Mouse (Mus musculus) C2C12 (cell line): ENCODE results near the gene Mapk11. TPM values are rescaled to one million over a fixed set of nuclear protein-coding genes. Genes with fewer than 3 reads are reported as not detected.

Experiments
- H3K27me3 ChIP-seq: one replicate; pipeline ENCODE4 v1.6.1; 2011; ENCODE audit not compliant: control insufficient read depth, insufficient read depth, insufficient read length
- H3K36me3 ChIP-seq: one replicate; pipeline ENCODE4 v1.6.1; 2011; ENCODE audit not compliant: control insufficient read depth, insufficient read depth
- H3K4me3 ChIP-seq: one replicate; pipeline ENCODE4 v1.5.1; 2011; ENCODE audit warnings: mild to moderate bottlenecking, control low read depth; ENCODE audit not compliant: poor library complexity, insufficient read depth, severe bottlenecking
- H3K79me2 ChIP-seq: one replicate; pipeline ENCODE4 v1.6.1; 2011; ENCODE audit not compliant: control insufficient read depth, insufficient read depth
- H3K79me3 ChIP-seq: one replicate; pipeline ENCODE4 v1.6.1; 2011; ENCODE audit warnings: low read depth, control low read depth
- H3ac ChIP-seq: one replicate; pipeline ENCODE3; 2011; ENCODE audit warnings: low read depth; ENCODE audit not compliant: control insufficient read depth, insufficient read length
- CEBPB ChIP-seq: IDR thresholded peaks from one replicate; pipeline ENCODE4 v1.6.1; 2011; ENCODE audit warnings: low read depth, mild to moderate bottlenecking, control low read depth, moderate library complexity
- CTCF ChIP-seq: IDR thresholded peaks from one replicate; pipeline ENCODE4 v1.5.1; 2011; ENCODE audit not compliant: control insufficient read depth, insufficient read depth, insufficient read length
- FOSL1 ChIP-seq: IDR thresholded peaks from one replicate; pipeline ENCODE4 v1.8.0; 2011; ENCODE audit warnings: mild to moderate bottlenecking, low read length; ENCODE audit not compliant: poor library complexity, insufficient read depth, severe bottlenecking
- MAX ChIP-seq: IDR thresholded peaks from one replicate; pipeline ENCODE4 v1.6.1; 2011; ENCODE audit warnings: mild to moderate bottlenecking, control low read depth
- MYOD1 ChIP-seq: IDR thresholded peaks from one replicate; pipeline ENCODE4 v1.6.1; 2011; ENCODE audit warnings: low read depth; ENCODE audit not compliant: control insufficient read depth, insufficient read length
- MYOG ChIP-seq: IDR thresholded peaks from one replicate; pipeline ENCODE4 v1.6.1; 2011; ENCODE audit not compliant: control insufficient read depth, insufficient read length; ENCODE audit errors: extremely low read depth
- USF1 ChIP-seq: IDR thresholded peaks from one replicate; pipeline ENCODE4 v1.6.1; 2011; ENCODE audit warnings: low read depth, mild to moderate bottlenecking, control low read depth, moderate library complexity
- polyA plus RNA-seq: library from polyadenylated mRNA; unstranded; fragments of >200 nt; fragmentation: generic; extraction: Trizol; gene quantifications from one replicate; pipeline ENCODE4 v1.2.1, GENCODE M21; 2012; ENCODE audit warnings: missing spikeins

Gene Mapk11
- polyA plus RNA-seq, 1 experiment, result 14.9 TPM

- Histone ChIP-seq H3K4me3 (no peak overlapping the region), H3K27me3 (no peaks in the 10 kb centered on the region), H3K79me2 (peaks cover 73% of the 10 kb centered on the region), H3ac (no peak overlapping the region), H3K36me3 (peaks cover 78% of the 10 kb centered on the region), H3K79me3 (peaks cover 52% of the 10 kb centered on the region)
- no peak for TF ChIP-seq CTCF
Measured at GRCm38 (mm10) chr15:89118007-89118406, 31.4 kb downstream of the Mapk11 start.

GRCm38 (mm10) chr15:89110147-89110546, 39.3 kb downstream of the Mapk11 start:
- H3K79me3 ChIP-seq, result no peaks in the 10 kb centered on the region
- H3ac ChIP-seq, result no peak overlapping the region
- no peaks in the 10 kb centered on the region for H3K27me3 ChIP-seq
- no peaks in the 10 kb centered on the region for H3K79me2 ChIP-seq
- H3K4me3 ChIP-seq, result no peak overlapping the region
- TF ChIP-seq MAX, result no peak
- peak; percentile 54 for TF ChIP-seq CTCF
- H3K36me3 ChIP-seq, result peaks cover 96% of the 10 kb centered on the region

- Histone ChIP-seq H3K27me3 (no peaks in the 10 kb centered on the region), H3K79me2 (no peaks in the 10 kb centered on the region), H3K36me3 (peaks cover 96% of the 10 kb centered on the region), H3K4me3 (no peak overlapping the region), H3K79me3 (no peaks in the 10 kb centered on the region), H3ac (no peak overlapping the region)
- no peak for TF ChIP-seq MYOD1
Measured at GRCm38 (mm10) chr15:89106976-89107375, 42.5 kb downstream of the Mapk11 start.

- Histone ChIP-seq H3K4me3 (no peak overlapping the region), H3K79me2 (no peaks in the 10 kb centered on the region), H3K36me3 (peaks cover 96% of the 10 kb centered on the region), H3ac (no peak overlapping the region), H3K79me3 (no peaks in the 10 kb centered on the region), H3K27me3 (no peaks in the 10 kb centered on the region)
- no peak for TF ChIP-seq CEBPB
- no peak for TF ChIP-seq CTCF
- TF ChIP-seq MAX, result no peak
- TF ChIP-seq FOSL1, result no peak
- TF ChIP-seq USF1, result no peak
Measured at GRCm38 (mm10) chr15:89106073-89106472, 43.4 kb downstream of the Mapk11 start.

GRCm38 (mm10) chr15:89104425-89104824, 45.0 kb downstream of the Mapk11 start:
- H3K79me2 ChIP-seq, result no peaks in the 10 kb centered on the region
- no peak overlapping the region for H3ac ChIP-seq
- H3K4me3 ChIP-seq, result no peak overlapping the region
- no peak for TF ChIP-seq MAX
- no peak for TF ChIP-seq CTCF
- TF ChIP-seq CEBPB, result no peak
- no peak for TF ChIP-seq MYOG
- TF ChIP-seq FOSL1, result no peak
- TF ChIP-seq USF1, result no peak
- TF ChIP-seq MYOD1, result no peak
- no peaks in the 10 kb centered on the region for H3K79me3 ChIP-seq
- peaks cover 96% of the 10 kb centered on the region for H3K36me3 ChIP-seq
- H3K27me3 ChIP-seq, result no peaks in the 10 kb centered on the region

GRCm38 (mm10) chr15:89103921-89104320, 45.5 kb downstream of the Mapk11 start:
- H3ac ChIP-seq, result no peak overlapping the region
- no peak overlapping the region for H3K4me3 ChIP-seq
- peaks cover 96% of the 10 kb centered on the region for H3K36me3 ChIP-seq
- H3K27me3 ChIP-seq, result no peaks in the 10 kb centered on the region
- H3K79me3 ChIP-seq, result no peaks in the 10 kb centered on the region
- TF ChIP-seq MYOD1 (no peak), MYOG (no peak), MAX (no peak), CEBPB (no peak), USF1 (no peak), FOSL1 (no peak), CTCF (no peak)
- H3K79me2 ChIP-seq, result no peaks in the 10 kb centered on the region

GRCm38 (mm10) chr15:89102646-89103045, 46.8 kb downstream of the Mapk11 start:
- Histone ChIP-seq H3K36me3 (peaks cover 95% of the 10 kb centered on the region), H3K27me3 (no peaks in the 10 kb centered on the region), H3K79me2 (no peaks in the 10 kb centered on the region), H3K79me3 (no peaks in the 10 kb centered on the region), H3ac (no peak overlapping the region), H3K4me3 (no peak overlapping the region)
- TF ChIP-seq FOSL1 (no peak), CEBPB (no peak), MYOD1 (no peak), CTCF (no peak), MYOG (no peak), MAX (no peak)
